Mouse (Mus musculus) layer of hippocampus, postnatal 25 days (tissue): ENCODE data around the gene Bms1. TPM values are rescaled to one million over a fixed set of nuclear protein-coding genes. Genes with fewer than 3 reads are reported as not detected.

Experiments
- DNase-seq, 2 experiments: peaks; one replicate each; pipeline ENCODE4 v3.0.0; 2022; ENCODE audit warnings: mixed read lengths in 2 of 2, low spot score in 1 of 2; ENCODE audit errors: extremely low spot score in 1 of 2
- microRNA-seq, 2 experiments: library from miRNA; unstranded; fragments of <30 nt; microRNA quantifications; one replicate each; pipeline ENCODE4 v1.2.0; 2021
- total RNA-seq, 2 experiments: library from RNA; stranded (reverse); gene quantifications; 2 replicates each; pipeline ENCODE4 v1.2.3; 2021

Bms1 gene
- total RNA-seq, 2 experiments from 2014 or later = 25.5 to 26.9 TPM

- no peak for DNase-seq
Measured at GRCm38 (mm10) chr6:118367502-118367901, 51.8 kb downstream of the Bms1 start.

GRCm38 (mm10) chr6:118366196-118366595 lies 53.1 kb downstream of the Bms1 start:
- no peak for DNase-seq

- no peak for DNase-seq
Measured at GRCm38 (mm10) chr6:118365781-118366180, 53.5 kb downstream of the Bms1 start.

- DNase-seq = no peak
Measured at GRCm38 (mm10) chr6:118350342-118350741, 68.9 kb downstream of the Bms1 start.

GRCm38 (mm10) chr6:118348186-118348585 lies 71.1 kb downstream of the Bms1 start:
- DNase-seq = no peak

GRCm38 (mm10) chr6:118347291-118347690 lies 72.0 kb downstream of the Bms1 start:
- no peak for DNase-seq

- no peak for DNase-seq
Measured at GRCm38 (mm10) chr6:118341861-118342485, 77.3 kb downstream of the Bms1 start.

- no peak for DNase-seq
Measured at GRCm38 (mm10) chr6:118337660-118338059, 81.6 kb downstream of the Bms1 start.

GRCm38 (mm10) chr6:118336541-118337480 lies 82.5 kb downstream of the Bms1 start:
- DNase-seq = no peak

GRCm38 (mm10) chr6:118335934-118336450 lies 83.3 kb downstream of the Bms1 start:
- DNase-seq = no peak

- DNase-seq = no peak
Measured at GRCm38 (mm10) chr6:118333861-118334260, 85.4 kb downstream of the Bms1 start.

Small RNA genes within 50 kb of the gene (microRNA-seq; reads per million reads assigned to microRNA genes)
- 0 reads per million in 2 experiments for gene Gm25953

Other genes with a start within 250 kb of the Bms1 start
- gene Ret, start 221.8 kb downstream of the Bms1 start, total RNA-seq = 1 to 10 TPM; 3.0 to 3.4 TPM
- 10 to 100 TPM; 14.4 to 14.9 TPM for gene Zfp248, start 36.1 kb upstream of the Bms1 start, total RNA-seq
- 10 to 100 TPM; 16.2 to 17.1 TPM for gene Zfp9, start 59.8 kb upstream of the Bms1 start, total RNA-seq
- 1 to 10 TPM; 8.2 to 8.5 TPM for gene Ankrd26, start 142.8 kb upstream of the Bms1 start, total RNA-seq